Mouse (Mus musculus) kidney, adult 2 months (tissue): ENCODE measurements at regions not wholly inside any gene's neighbourhood (a gene's known extent, or its start where the extent isn't known, plus 50 kb on each side); places are given as distances from the start of the nearest gene placed in this dataset.

Experiments used
- CTCF ChIP-seq: fragments of 200-500 bp; conservative IDR thresholded peaks from 2 replicates; pipeline ENCODE4 v1.5.1; 2011; ENCODE audit warnings: low read depth, mild to moderate bottlenecking, control low read depth, low read length, moderate library complexity, mixed read lengths; ENCODE audit not compliant: insufficient read depth, insufficient read length
- POLR2A ChIP-seq: fragments of 200-500 bp; IDR thresholded peaks from one replicate; pipeline ENCODE4 v1.6.1; 2011; ENCODE audit warnings: low read depth, low read length, control low read depth

GRCm38 (mm10) chr3:83586086-83586485 is 180.0 kb upstream of the Sfrp2 start:
- TF ChIP-seq CTCF = no peak
- TF ChIP-seq POLR2A = no peak
